Mouse (Mus musculus): Measurements from ENCODE around the gene Krt222.
"Not testable (repeated sequence)": the region's sequence is repeated elsewhere in the genome, so short reads cannot be mapped to it uniquely, and the experiment has no call there.

Krt222 gene

DNA sequence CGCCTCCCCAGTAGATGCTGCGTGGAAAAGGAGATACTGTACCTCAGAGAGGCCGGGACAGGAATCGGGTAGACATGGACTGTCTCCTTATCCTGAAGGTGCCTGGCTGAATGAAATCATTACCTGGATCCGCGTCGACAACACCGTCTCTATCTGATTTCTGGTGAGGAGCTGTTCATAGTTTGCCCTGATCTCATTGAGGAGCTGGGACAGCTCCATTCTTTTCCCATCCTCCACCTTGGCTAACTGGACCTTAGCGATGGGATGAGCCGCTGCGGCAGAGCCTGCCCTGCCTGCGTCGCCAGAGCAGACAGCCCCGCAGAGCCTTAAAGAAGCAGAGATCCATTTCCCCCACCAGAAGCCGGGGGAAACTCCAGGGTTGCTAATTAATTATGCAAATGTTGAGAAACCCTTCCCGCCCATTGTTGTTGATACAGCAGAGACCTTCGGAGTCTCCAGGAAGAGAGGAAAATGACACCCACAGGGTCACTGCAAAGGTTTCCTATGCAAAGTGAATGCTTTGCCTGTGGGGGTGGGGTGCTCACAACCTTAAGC, at the start of gene Krt222:
Gene Krt222, minus strand, starts transcription at position 266 of the 555 bp plus-strand sequence.
- peak; percentile 29 for DNase-seq (ENCODE audit: low spot score)

- DNase-seq (ENCODE audit: low spot score) = peak; percentile 13
These were observed 49.0 kb upstream of the Krt222 start for GRCm38 (mm10) chr11:99292846-99293245.

DNA sequence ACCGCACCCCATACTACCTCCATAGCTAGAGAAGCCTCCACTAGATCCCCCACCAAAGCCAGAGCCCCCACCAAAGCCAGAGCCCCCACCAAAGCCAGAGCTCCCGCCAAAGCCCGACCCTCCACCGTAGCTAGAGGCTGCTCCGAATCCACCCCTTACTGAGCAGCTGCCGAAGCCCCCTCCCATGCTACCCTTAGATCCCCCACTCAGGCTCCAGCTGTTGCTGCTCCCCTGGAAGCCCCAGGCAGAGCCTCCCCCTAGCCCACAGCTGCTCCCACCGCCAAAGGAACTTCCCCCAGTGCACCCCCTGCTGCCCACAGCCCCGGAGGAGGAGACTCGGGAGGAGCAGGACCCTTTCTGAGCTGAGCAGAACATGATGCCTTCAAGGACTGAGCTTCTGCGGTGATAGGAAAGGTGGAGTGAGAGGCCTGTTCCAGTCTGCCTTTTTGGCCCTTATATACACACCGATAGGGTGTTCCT, 41.0 kb upstream of the Krt222 start, which contains the start of gene Krt24:
Gene Krt24, minus strand, starts transcription at position 430 of the 480 bp plus-strand sequence.
- no peak for DNase-seq (ENCODE audit: low spot score)

DNA sequence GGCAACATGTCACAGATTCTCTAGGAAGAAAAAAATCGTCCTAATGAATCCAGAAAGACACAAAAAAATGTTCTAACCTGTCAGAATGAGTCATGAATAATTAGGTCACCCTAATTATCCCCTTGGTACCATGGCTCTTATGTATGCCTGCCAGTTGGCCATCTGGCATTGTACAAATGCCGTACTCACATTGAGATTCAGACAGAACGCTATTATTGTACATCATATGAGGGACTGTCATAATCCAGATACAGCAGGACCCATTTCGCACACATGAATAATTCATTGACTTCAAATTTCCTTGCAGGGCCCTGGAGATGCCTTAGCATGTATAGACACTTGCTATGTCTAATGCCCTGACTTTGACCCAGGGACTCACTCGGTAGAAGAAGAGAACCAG, 40.1 kb upstream of the Krt222 start:
- no peak for DNase-seq (ENCODE audit: low spot score)

- DNase-seq (ENCODE audit: low spot score) = no peak
These were observed 39.4 kb upstream of the Krt222 start for GRCm38 (mm10) chr11:99283334-99283733.

- no peak for DNase-seq (ENCODE audit: low spot score)
These were observed 37.2 kb upstream of the Krt222 start for GRCm38 (mm10) chr11:99281116-99281515.

GRCm38 (mm10) chr11:99279986-99280385, 36.1 kb upstream of the Krt222 start:
- no peak for DNase-seq (ENCODE audit: low spot score)

DNA sequence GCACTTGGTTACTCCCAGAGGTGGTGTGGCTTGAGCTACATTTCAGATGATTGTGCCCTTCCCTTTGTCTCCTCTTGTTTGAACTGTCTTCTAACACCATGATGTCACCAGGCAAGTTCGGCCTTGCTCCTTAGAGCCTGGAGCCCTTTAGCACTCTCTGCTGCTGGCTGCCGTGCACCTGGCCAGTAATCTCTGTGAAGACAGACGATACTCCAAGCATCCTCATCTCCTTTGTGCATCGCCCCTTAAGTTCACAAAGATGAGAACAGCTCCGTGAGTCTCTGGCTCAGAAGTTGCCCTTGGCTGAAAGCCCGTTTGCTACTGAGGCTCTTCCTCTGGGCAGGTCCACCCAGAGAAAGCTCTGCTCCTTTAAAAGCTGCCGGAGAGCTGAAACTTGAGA, 32.9 kb upstream of the Krt222 start:
- no peak for DNase-seq (ENCODE audit: low spot score)

DNA sequence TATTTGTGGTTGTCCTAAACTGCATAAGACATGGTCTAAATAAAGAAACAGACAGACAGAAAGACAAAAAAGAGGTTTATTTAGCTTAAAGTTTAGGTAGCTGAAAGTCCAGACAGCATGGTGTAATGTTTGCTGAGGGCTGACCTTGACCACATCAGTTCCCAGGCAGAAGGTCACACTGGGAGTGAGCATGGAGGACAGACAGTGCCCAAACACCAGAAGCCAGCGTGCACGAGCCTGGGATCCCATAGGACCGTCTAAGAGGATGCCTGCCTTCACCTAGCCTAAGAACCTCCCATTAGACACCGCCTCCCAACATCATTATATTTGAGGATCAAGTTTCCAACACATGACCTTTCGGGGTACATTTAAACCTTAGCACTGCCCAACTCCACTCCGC, 31.7 kb upstream of the Krt222 start:
- no peak for DNase-seq (ENCODE audit: low spot score)

- DNase-seq (ENCODE audit: low spot score) = no peak
These were observed 28.8 kb upstream of the Krt222 start for GRCm38 (mm10) chr11:99272721-99273120.

- DNase-seq (ENCODE audit: low spot score) = no peak
These were observed 25.3 kb upstream of the Krt222 start for GRCm38 (mm10) chr11:99269192-99269591.

DNA sequence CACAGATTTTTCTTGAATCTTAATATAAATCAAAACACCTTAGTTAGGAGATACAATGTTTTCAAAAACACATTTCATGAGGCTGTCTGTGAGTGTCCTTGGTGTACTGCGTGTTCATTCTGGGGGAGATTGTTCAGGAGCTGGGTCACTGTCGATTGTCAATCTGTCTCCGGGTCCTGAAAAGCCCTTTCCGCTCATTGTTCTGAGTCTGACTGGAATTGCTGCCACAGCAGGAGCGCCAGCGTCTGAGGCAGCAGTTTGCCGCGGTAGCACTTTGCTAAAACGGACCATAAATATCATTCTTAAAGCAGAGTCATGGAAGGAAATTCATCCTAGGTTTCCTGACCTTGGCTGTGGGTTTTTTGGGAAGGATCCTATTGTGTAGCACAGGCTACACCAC, 21.9 kb upstream of the Krt222 start:
- no peak for DNase-seq (ENCODE audit: low spot score)

DNA sequence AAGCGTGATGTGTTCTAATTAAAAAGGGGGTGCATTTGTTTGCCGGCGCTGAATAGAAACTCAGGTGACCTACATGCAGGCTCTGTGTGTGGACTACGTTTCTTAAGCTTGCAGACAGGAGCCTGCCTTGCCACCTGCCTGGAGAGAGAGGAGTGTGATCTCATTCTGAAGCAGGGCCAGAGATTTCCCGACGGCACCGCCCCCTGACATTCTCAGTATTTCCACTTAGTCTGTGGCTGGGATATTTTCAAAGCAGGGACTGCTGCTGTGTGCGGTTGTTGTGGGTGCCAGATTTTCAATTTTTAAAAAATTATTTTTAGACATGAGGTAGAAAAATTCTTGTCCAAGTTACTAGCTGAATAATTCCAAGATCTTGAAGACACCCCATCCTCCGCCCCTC, 21.3 kb upstream of the Krt222 start:
- peak; percentile 43 for DNase-seq (ENCODE audit: low spot score)

GRCm38 (mm10) chr11:99256213-99256612, 12.3 kb upstream of the Krt222 start:
- DNase-seq (ENCODE audit: low spot score) = no peak

DNA sequence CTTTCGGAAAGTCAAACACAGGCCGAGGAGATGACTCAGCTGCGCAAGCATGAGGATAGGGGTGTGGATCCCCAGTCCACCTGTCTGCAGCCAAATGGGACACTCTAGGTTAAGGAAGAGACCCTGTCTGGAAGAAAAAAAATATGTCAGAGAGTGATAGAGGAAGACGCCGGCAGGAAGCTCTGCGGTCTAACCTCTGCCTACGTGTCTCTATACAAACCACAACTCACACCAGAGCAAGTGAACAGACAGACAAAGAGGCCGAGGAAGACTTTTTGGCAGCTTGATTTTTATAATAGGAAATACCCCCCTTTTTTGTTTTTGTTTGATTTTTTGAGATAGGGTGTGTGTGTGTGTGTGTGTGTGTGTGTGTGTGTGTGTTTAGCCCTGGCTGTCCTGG, 11.4 kb upstream of the Krt222 start:
- DNase-seq (ENCODE audit: low spot score) = no peak

- DNase-seq (ENCODE audit: low spot score) = no peak
These were observed 10.0 kb upstream of the Krt222 start for GRCm38 (mm10) chr11:99253893-99254292.

DNA sequence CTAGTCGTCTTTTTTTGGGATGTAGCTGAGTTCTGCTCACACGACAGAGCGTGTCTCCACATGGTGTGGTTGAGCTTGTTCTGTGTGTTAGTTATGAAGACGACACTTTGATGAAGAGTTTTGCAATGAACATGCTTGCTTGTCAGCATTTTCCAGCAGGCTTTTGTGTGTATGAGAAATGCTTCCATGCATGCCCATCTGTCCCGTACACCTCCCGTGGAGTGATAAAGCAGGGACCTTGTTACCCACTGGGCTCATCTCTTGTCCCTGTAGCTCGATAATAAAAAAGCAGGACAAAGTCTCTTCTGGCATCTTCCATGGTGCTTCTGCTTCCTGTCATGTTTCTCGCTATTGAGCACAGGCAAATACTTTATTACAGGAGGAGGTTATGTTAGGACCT, 8.8 kb upstream of the Krt222 start:
- DNase-seq (ENCODE audit: low spot score) = no peak

- DNase-seq (ENCODE audit: low spot score) = no peak
These were observed 6.8 kb upstream of the Krt222 start for GRCm38 (mm10) chr11:99250666-99251065.

DNA sequence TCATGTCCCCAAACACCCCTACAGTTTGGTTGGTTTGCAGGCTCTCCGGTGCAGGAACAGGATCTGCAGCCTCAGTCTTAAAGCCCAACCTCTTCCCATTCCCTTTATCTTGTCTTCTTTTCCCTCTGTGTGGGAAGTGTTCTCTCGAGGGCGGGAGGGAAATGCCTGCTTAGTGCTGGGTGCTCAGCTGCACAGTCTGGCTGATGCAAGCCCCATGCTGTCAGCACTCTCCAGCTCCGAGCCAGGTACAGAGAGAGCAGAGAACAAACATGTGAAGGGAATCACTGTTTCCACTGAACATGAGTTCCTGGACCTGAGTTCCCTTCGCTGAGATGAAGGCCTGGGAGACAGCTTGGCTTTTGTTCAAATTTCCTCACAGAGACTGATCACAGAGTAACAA, 6.4 kb upstream of the Krt222 start:
- DNase-seq (ENCODE audit: low spot score) = peak; percentile 42

GRCm38 (mm10) chr11:99249115-99249514, 5.2 kb upstream of the Krt222 start:
- DNase-seq (ENCODE audit: low spot score) = no peak

DNA sequence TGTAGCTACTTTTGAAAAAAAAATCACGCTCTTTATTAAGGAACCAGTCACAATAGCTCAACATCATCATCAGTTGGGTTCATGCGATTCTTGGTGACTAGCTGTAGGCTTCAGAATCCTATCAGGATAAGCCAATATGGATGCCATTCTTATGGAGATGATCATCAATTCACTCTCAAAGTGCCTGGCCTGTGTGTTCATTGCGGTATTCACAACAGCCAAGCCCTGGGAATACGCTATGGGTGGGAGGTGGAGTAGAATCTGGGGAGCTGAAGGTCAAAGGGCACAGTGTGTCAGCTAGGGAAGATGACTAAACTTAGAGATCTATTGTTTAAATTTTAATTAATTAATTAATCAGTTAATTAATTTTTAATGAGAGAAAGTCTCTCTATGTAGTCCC, 4.0 kb upstream of the Krt222 start:
- no peak for DNase-seq (ENCODE audit: low spot score)

- not testable (repeated sequence) for DNase-seq (ENCODE audit: low spot score)
These were observed 634 bp upstream of the Krt222 start for GRCm38 (mm10) chr11:99244519-99244918.

- DNase-seq (ENCODE audit: low spot score) = no peak
These were observed 575 bp downstream of the Krt222 start for GRCm38 (mm10) chr11:99243200-99243819.

- no peak for DNase-seq (ENCODE audit: low spot score)
These were observed 1.8 kb downstream of the Krt222 start for GRCm38 (mm10) chr11:99242056-99242455.

Data from left cerebral cortex, adult 11 months (tissue).